Mouse (Mus musculus) urinary bladder, postnatal 14 days (tissue): ENCODE data around the gene Tmem189.
A peak's percentile ranks its signal among the peaks of the same experiment; 100 is the strongest.

Source experiments
- DNase-seq: peaks from one replicate; pipeline ENCODE4 v3.0.0; 2021; ENCODE audit warnings: low spot score

Gene Tmem189

DNA sequence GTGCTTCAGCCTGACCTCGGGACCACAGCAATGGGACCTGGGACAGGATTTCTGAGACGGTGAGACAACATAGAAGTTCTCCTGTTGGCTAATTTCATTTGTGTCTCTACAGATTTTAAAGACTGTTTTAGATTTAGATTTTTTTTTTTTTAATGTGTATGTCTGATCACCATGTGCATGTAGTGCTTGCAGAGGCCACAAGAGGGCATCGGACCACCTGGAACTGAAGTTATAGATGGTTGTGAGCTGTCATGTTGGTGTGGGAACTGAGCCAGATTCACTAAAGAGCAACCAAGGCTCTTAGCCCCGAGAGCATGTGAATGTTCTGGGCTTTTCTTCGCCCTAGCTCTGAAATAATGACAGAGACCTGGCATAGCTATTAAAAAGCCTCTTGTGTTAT lies 9.0 kb downstream of the Tmem189 start:
- DNase-seq = peak; percentile 64

DNA sequence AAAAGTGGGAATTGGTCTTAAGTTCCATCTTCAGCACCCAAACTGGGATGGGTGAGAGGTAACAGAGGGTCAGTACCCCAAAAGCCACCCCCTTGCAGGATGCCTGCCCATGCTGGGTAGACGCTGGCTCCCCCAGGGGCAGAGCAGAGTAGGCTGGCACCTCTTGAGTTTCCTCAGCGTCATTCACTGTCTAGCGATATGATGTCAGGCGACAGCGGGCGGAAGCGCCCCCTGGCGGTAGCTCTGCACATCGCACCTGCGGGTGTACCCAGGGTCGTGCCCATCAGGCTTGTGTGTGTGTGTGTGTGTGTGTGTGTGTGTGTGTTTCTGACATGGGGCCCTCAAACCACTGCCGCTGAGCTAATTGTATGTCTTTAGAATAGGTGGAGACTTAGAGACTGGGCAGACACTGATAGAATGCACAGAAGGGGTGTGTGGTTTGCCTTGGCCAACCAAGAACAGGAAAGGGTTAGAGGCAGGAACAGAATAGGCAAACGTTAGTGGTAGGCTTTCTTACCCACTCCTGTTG lies 9.7 kb downstream of the Tmem189 start:
- DNase-seq = peak; percentile 80

DNA sequence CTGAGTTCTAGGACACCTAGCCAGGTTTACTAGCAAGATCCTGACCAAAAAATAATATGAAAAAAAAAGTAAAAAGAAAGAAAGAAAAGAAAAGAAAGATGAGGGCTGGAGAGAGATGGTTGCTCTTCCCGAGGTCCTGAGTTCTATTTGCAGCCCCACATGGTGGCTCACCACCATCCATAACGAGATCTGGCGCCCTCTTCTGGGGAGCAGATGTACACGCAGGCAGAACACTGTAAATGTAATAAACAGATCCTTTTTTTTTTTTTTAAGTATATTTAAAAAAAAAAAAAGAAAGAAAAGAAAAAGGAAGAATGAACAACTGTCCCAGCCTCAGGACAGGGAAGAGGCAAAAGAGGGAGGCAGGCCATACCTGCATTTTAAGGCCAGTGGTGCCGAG lies 11.0 kb downstream of the Tmem189 start:
- no peak for DNase-seq

DNA sequence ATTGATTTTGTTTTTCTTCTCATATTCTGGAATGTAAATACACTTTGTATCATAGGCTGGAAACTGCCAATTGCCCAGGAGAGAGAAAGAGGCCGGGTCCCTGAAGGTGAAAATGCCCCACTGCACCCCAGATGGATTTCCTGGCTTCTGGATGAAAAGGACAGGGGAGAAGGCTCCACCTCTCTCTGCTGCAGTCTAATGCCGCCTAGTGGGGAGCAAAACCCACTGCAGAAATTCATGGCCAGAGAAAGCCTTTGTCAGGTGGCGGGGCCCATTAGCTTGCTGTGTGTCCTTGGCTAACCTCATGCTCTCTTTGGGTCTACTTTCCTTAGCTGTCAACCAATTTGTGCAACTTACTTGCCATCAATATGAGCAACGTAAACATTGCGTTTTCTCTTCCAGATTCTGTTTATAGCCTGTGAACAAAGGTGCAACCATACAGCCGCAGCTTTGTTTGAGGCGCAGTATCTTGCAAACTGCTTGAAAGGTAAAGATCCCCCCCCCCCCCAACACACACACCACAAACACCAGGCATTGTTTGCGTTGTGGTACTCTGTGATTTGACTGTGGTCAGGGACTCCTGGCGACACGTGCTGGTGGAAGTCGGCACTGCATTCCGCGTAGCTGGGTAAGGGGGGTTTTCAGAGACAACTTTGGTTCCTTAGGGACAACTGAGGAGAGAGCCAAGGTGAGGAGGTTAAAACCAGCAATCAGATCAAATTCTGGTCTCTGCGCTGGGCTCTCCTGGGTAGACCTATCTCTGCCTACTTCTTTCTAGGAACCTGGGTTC lies 14.3 kb downstream of the Tmem189 start:
- no peak for DNase-seq

DNA sequence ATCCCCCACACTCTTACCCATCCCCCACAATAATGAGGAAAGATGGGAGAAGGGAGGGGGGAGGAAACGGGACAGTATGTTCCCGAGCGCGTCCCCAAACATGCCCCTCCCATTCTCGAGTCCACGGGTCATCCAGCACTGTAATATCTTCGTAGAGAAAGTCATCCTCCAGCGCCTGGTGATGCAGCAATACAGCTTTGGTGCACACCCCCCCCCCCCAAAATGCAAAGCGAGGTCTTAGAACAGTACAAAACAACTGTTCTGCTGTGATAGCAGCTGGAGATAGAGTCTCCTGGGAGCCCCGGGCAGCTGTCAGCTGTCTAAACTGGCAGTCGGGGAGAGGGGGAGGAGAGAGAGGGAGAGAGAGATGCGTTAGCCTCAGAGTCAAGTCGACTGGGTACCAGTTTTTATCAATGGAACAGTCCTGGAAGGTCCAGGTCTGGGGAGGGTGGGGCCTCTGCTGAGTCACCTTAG lies 17.4 kb downstream of the Tmem189 start:
- no peak for DNase-seq

DNA sequence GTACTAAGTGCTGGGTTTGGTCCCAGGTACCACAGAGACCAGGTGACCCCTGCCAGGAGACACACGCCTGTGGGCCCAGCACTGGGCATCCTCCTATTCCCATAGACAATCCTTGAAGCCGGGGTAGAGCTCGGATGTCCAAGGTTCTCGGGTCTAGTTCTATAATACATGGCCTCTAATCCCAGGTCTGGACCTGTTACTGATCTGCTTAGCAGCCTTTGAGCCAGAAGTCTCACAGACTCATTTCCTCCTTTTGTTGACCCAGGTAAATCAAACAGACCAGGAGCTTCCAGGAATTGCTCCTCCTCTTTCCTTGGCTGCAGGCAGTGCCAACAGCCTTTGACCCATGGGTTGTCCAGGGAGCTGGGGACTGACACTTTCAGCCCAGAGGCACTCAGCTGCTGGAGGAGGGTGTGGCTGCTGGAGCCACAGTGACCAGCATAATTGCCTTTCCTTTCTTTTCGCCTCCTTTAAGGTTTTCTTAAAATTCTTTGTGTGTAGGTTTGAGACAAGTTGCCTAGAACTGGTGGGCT lies 18.5 kb downstream of the Tmem189 start:
- DNase-seq = no peak

DNA sequence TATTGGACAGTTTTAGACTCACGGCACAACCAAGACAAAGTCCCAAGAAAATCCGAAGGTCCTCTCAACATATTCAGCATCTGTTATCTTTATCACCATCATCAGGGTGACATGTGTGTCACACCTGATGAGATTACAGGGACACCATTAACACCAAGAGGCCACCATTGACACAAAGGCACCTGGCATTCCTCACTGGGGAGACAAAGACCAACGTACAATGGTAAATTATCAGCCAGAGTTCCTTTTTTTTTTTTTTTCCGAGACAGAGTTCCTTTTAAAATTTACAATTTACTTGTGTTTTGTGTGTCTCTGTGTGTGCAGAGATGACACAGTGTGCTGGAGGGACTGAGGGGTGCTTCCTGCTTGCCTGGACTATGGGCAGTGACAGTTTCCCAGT lies 20.2 kb downstream of the Tmem189 start:
- DNase-seq = no peak

DNA sequence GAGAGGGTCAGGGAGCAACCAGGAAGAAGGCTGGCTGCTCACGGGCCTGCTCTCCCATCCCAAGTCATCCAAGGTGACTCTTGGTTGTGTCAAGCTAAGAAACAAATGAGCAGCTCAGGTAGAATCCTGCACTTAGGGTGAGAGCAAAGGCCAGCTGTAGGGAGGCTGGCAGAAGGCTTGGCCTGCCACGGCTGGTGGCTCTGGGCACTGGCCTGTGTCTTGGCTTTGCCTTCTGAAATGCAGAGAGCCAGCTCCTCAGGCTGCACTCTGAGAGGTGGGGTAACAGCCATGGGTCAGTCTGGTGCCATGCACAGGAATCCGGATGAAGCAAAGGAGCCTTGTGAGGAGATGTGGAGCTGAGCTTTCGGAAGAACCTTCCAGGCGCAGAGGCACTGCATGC lies 21.2 kb downstream of the Tmem189 start:
- no peak for DNase-seq

DNA sequence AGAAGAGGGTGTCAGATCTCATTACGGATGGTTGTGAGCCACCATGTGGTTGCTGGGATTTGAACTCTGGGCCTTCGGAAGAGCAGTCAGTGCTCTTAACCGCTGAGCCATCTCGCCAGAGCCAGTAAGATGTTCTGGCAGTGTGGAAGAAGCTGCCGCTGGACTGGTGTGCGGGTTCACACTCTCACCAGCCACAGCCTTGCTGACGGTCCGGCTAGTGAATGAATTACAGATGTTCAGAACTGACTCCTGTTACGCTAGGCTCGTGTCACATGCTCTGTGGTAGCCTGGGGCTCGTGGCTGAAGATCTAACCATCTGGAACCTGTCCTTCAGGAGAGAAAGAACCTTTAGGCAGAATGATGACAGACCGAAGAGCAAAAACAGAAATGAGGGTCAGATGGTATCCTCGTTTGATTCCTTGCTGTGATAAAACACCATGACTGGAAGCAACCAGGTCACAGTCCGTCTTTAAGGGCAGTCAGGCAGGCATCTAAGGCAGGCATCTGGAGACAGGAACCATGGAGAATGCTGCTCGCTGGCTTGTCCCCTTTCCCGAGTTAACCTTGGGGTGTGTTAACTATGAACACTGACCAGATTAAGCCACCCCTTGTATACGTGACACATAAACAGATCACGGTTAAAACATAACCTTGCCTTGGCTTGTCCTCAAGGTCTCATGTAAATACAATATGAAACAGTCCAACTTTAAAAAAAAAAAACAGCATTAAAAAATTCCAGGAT lies 23.5 kb downstream of the Tmem189 start:
- no peak for DNase-seq

DNA sequence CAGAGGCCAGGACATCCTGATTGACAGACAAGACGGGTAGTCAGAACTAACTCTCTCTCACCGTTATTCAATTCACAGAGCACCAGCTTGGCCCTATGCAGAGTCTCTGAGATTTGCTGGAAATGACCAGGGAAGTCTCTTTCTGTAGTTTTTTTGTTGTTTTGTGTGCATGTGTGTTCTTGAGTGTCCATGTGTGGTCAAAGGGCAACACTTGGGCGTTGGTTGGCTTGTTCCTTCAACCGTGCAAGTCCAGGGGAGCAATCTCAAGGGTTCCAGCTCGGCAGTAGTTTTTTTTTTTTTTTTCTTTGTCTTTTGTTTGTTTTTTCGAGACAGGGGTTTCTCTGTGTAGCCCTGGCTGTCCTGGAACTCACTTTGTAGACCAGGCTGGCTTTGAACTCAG lies 26.9 kb downstream of the Tmem189 start:
- DNase-seq = no peak

DNA sequence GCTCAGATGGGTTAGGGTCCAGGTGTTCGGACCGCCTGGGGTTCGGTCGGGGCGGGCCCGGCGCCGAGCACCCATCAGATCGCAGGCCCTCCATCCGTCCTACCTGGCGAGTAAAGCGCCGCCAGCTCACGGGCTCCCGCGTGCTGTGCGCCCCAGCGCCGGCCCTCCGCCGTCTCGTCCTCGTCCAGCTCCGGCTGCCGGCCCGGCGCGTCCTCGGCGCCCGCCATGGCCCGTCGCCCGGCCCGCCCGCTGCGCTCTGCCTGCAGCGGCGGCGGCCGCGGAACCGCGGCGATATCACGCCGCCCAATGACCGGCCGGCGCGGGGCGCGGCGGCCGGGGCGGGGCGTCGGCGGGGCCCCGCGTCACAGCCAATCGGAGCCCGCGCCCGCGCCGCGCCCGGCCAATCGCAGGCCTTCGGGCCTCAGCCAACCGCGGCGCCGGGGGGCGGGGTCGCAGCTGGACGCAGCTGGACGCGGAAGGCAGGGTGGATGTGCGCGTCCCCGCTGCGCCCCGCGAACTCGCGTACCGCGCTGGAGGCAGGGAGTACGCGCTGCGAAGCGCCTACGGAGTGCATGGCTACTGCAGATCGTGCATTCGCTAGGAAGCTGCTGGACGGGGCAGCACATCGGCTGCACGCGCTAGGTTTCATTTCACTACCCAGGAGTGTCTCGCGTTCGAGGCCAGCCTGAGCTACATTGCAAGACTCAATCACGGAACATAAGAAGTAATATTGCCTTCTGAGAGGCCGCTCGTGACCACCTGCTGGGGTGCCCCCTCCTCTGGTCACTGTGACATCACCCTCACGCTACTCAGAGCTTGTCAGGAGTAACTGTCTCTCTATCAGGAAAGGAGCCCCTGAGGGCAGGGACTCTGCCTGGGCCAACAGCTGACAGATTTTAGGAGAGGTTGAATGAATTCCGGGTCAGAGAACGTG lies 28.1 kb downstream of the Tmem189 start, which contains the start of gene Gm20431:
TSS of gene Gm20431 (minus strand) at position 227 of the 934 bp plus-strand sequence.
- peak; percentile 97 for DNase-seq

DNA sequence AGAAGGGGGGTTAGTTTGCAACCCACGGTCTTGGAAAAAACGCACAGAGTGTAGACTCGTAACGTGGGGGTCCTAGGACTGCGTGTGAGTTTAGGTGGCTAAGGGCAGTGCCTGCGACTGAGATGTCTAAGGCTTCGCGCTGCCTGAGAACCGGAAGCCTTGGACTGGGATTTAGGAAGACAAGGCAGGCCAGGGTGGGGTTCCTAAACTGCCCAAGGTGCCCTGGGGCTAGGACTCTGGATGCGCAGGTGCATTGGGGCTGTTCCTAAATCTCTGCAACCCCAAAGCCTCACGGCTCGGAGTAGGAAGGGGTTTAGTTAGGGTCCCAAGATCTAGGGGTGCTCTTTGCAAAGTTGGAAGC lies 29.0 kb downstream of the Tmem189 start:
- DNase-seq = no peak

DNA sequence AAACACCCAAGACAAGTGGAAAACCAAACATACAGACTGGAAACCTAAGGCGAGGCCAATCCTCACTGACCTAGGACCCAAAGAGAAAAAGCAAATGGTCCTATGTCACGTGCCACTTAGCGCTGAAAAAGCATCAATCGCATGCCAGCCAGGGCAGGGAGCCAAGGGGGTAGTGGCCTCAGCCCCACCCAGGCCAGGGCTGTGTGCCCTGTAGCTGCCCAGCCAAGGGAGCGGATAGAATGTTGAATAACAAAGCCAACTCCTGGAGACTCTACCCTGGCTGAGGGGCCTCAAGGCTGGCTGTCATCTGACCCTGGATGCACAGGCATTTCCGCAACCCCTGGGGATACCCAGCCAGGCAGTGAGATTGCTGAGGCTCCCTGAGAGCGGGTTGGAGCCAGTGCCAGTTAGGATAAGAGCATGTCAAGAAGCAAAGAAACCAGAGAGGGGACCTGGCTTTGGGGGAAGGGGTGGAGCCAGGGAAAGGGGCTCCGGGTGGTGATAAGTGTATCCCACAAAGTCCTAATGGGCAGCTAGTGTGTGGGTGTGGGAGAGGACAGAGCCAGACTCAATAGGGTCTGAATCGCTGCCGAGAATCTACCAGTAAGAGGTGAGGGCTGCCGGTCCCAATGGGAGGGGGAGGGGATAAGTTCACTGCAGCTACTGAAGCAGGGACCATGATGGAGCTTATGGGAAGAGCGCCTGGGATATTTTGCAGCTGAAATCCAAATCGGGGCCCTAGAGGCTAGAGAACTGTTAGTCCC lies 29.6 kb downstream of the Tmem189 start:
- peak; percentile 78 for DNase-seq

DNA sequence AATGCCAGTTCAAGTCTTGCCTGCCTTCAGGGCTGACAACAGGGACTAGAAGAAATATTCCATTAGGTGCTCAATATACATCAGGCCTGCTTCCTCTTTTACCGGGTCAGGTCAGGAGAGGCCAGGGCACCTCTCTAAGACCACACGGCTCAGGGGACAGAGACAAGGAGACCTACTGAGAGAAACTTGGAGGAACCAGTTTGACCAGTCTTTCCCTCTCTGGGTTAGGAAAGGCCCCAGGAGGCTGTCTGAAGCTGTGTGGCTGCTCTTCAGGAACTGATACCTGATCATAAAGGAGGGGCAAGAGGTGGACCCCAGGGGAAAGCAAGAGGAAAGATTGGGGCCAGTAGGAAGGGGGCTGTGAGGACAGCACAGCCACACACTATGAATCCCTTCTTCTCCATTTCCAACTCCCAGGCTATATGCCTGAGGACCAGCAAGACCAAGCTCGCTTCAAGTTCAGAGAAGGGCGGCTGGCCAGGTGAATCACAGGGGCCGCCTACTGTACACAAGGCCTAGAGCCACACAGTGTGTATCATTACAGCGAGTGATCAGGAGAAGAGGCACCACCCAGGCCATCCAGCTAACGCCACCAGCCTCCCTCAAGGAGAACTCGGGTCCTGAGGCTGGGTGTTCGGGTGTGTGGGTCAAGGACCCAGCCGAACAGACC lies 30.3 kb downstream of the Tmem189 start:
- DNase-seq = peak; percentile 47

DNA sequence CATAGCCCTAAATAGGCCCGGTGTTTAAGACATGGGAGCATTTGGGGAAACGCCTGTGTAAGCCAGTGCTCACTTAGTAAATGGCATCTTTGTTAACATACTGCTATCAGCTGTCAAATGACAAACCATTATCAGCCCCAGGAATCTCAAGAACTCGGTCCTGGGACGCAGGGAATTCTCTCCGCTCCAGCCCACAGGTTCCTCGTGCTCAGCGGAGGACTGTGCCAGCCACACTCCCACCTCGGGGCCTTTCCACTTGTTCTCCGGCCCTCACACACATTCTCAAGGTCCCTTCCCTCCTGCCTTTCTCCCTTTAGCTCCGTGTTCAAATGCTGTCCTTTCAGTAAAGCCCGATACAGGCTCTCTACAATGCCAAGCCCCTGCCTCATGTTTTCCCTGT lies 30.9 kb downstream of the Tmem189 start:
- DNase-seq = no peak

DNA sequence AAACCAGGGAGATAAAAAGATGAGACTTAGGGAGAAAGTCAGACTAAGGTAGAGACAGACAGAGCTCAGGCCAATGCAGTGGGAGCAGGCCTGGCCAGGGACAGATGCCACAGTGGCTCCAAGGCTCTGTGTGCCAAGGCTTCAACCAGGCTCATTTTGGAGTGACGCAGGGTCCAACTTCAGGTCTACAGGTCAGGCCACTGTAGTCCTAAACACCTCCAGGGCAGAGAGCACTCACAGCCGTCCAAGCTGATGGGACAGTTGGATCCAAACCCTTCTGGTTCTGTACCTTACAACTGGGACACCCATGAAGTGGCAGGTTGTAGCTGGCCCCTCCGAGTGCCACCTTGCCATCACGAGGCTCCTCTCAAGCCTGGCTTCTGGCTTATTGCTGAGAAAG lies 31.6 kb downstream of the Tmem189 start:
- no peak for DNase-seq

DNA sequence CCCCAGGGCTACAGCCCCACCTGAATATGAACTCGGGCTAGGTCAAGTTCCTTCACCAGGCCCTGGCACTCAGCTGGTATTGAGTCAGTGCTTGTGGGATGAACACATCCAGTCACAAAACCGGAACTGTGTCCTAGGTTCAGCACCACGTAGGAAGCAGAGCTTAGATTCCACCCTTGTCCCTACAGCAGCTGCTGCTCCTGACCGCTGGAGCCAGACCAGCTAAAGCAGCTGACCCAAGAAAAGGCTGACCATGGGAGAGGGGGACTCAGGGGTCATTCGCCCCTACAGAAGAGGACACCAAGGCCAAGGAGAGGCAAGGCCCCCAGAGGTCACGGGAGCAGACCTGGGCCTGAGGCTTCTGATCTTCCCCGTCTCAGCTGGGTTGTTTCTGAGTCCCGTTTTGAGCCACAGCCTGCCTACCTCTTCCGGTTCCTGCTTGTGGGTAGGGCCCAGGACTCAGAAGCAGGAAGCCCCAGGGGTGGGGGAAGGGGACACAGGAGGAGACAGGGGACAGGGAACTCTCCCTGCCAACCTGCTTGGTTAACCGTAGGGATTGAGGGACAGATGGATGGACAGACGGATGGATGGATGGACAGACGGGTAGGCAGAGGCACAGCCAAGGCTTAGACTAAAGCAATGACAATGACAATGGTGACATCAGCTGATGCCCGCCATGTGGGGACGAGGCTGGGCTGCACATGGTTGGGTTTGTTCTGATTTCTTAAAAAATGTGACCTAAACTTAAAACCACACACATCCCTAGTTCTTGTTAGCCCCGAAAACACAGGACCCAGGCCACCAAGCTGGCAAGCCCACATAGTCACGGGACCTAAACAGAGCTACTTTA lies 32.8 kb downstream of the Tmem189 start:
- DNase-seq = no peak

DNA sequence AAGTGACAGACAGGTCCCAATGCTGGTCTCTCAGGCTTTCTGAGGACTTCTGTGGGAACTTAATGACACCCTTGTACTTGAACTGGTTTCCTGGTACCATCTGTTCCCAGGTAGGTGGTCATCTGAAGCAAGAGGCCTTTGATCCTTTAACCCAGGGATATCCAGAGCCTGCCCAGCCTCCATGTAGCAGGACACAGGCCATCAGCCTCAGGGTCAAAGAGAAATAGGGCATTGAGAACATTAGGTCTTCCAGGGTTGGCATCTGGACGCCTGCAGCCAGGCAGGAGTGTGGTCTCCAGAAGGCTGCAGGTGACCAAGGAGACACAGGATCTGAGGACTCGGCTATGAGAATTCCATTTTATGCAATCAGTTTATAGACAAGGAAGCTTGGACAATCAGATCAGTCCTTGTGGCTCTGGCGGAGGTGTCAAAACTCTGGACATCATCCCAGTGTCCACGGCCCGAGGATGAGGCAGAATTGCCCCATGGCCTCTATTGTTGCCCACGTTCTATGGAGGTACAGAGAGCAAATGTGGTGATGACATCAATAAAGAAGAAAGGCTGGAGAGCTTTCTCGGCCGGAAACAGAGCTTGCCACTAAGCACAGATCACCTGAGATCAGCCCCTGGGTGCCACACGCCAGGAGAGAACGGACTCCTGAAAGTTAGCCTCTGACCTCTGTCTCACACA lies 34.6 kb downstream of the Tmem189 start:
- no peak for DNase-seq

DNA sequence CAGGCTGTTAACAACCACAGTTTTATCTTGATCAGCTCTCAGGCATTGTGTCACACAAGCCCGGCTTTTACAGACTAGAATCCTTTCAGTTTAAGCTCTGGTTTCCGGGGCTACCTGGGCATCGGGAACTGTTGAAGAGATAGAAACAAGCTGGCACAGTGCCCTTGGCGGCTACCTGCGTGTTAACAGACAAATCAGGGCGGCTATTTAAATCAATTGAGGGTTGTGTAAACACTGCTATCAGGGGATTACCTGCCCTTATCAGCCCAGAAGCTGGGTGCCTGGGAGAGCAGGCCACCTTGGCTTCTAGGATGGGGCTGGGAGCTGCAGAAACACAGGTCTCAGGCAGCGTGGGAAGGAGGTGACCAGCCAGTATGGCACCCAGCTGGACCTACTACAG lies 36.9 kb downstream of the Tmem189 start:
- no peak for DNase-seq
